Mouse (Mus musculus) hindbrain, embryonic 10.5 days (tissue): Measurements from ENCODE around the gene Cand2. TPM values are rescaled to one million over a fixed set of nuclear protein-coding genes. Genes with fewer than 3 reads are reported as not detected.

Source experiments
- DNase-seq: peaks from one replicate; pipeline ENCODE4 v3.0.0-alpha.2; 2017; ENCODE audit warnings: low spot score
- H3K27ac ChIP-seq: fragments of 300-500 bp; sonication (generic); 2 replicates; pipeline ENCODE4 v1.5.1; 2016; ENCODE audit warnings: mild to moderate bottlenecking, moderate library complexity
- H3K27me3 ChIP-seq: fragments of 300-500 bp; sonication (generic); 2 replicates; pipeline ENCODE4 v1.6.1; 2016; ENCODE audit warnings: mild to moderate bottlenecking; ENCODE audit not compliant: poor library complexity, insufficient read depth, severe bottlenecking
- H3K36me3 ChIP-seq: fragments of 300-500 bp; sonication (generic); 2 replicates; pipeline ENCODE4 v1.6.1; 2016; ENCODE audit warnings: mild to moderate bottlenecking, moderate library complexity
- H3K4me1 ChIP-seq: fragments of 300-500 bp; sonication (generic); replicated peaks from 2 replicates; pipeline ENCODE4 v1.6.1; 2016; ENCODE audit warnings: mild to moderate bottlenecking
- H3K4me3 ChIP-seq: fragments of 300-500 bp; sonication (generic); 2 replicates; pipeline ENCODE4 v1.5.1; 2016; ENCODE audit warnings: mild to moderate bottlenecking, moderate library complexity
- H3K9me3 ChIP-seq: fragments of 300-500 bp; sonication (generic); 2 replicates; pipeline ENCODE4 v1.6.1; 2016; ENCODE audit warnings: mild to moderate bottlenecking, moderate library complexity
- WGBS: fragments of 180-500 bp; shearing (Covaris S2); methylation state at CpG from one replicate; pipeline ENCODE4 v1.1.7; 2016; 5-methylcytosine and 5-hydroxymethylcytosine counted together
- polyA plus RNA-seq: library from polyadenylated mRNA; unstranded; fragments of >200 nt; fragmentation: Nextera tagmentation; extraction: Ambion mirVana; gene quantifications from 2 replicates; pipeline ENCODE4 v1.2.1, GENCODE M21; 2016

Cand2 gene
- polyA plus RNA-seq: 51.1 and 53.9 TPM in 2 replicates

DNA sequence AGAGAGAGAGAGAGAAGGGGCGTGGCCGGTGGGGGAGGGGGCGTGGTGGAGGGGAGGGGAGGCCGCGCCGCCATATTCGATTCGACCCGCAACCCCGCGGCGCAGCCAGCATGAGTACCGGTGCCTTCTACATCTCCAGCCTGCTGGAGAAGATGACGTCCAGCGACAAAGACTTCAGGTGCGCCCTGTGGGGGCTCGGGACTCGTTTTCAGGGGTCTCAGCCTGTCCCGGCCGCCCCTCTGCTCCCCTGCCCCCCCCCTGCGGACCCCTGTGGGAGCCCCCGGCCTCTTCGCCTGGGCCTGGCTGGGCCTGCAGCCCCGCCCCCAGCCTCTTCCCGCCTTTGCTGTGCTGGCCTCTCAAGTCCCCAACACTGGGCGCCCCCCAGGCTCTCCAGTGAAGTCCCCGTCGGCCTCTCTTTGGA is at the start of gene Cand2:
TSS of gene Cand2 (plus strand) at position 38 of the 421 bp plus-strand sequence.
- WGBS: under 1% methylated on average over 26 of the region's 28 CpGs
- H3K27me3 ChIP-seq: no peaks in the 10 kb centered on the region

DNA sequence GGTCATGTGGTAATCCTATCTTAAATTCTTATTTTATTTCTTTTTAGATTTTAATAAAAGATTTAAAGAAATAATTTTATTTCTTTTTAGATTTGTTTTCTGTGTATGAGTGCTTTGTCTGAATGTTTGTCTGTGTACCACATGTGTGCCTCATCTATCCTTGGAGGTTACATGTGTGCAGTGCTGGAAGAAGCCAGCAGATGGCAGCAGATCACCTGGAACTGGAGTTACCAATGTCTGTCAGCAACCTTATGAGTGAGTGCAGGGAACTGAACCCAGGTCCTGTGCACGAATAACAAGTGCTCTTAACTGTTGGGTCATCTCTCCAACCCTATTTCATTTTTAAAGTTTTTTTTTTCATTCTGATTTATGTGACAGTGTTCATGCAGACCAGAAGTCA is 47.2 kb upstream of the Cand2 start:
- Histone ChIP-seq H3K27me3 (no peaks in the 10 kb centered on the region), H3K9me3 (no peaks in the 10 kb centered on the region), H3K4me1 (peaks cover 8% of the 10 kb centered on the region), H3K4me3 (no peak overlapping the region), H3K27ac (no peak overlapping the region), H3K36me3 (no peaks in the 10 kb centered on the region)
- peak; percentile 56 for DNase-seq
- 83% methylated on average over 1 of the region's 1 CpGs for WGBS

More for the DNA sequence above, at the start of gene Cand2:
- Histone ChIP-seq H3K4me3 (peak within 1 kb of the TSS; percentile 91), H3K36me3 (peaks cover 19% of the 10 kb centered on the region), H3K4me1 (peaks cover 32% of the 10 kb centered on the region), H3K27ac (peak within 1 kb of the TSS; percentile 98), H3K9me3 (no peaks in the 10 kb centered on the region)
- DNase-seq: peak; percentile 82

DNA sequence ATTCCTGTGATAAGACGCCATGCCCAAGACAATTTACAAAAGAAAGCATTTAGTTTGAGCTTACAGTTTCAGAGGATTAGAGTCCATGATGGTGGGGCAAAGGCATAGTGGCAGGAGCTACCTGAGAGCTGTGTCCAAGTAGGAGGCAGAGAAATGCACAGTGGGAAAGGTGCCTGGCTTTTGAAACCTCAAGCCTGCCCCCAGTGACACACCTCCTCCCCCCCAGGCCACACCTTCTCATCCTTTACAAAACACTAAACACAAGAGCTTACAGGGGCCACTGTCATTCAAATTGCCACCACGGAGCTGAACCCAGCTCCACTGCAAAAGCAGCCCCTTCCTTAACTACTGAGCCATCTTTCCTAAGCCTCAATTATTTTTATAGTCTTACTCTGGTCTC is 46.8 kb upstream of the Cand2 start:
- H3K36me3 ChIP-seq: no peaks in the 10 kb centered on the region
- H3K4me1 ChIP-seq: peaks cover 8% of the 10 kb centered on the region
- 53% methylated on average over 2 of the region's 2 CpGs for WGBS
- H3K9me3 ChIP-seq: no peaks in the 10 kb centered on the region
- DNase-seq: no peak
- no peak overlapping the region for H3K4me3 ChIP-seq
- H3K27ac ChIP-seq: no peak overlapping the region
- no peaks in the 10 kb centered on the region for H3K27me3 ChIP-seq

DNA sequence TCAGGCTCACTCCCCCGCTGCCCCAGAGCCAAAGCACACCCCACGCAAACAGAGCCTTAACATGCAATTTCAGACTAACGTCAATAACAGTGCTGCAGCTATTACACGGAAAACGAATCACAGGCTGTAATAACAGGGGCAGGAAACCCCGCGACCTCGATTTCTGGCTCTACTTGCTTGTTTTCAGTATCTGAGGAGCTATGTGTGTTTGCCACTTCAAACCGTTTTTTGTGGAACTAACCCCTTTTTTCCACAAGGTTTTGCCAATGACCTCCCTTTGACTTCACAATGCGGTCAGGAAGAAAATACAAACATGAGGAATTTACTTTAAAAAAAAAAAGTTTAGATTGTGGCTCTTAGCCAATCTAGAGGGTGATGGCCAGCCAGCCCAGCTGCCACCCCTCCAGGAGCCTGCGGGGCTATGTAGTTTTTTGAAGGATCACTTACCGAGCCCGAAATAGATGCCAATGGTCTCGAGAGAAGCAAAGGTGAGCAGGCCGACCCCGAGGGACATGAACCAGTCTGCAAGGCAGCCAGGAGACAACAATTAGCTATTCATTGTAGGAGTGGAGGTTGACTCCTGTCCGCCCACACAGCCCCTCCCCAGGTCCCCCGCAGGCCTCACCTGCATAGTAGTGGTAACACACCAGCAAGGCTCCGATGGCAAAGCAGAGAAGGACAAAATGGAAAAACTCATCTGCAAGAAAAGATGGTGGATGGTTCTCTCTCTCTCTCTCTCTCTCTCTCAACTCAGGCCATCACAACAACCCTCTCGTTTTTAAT is 43.6 kb upstream of the Cand2 start:
- Histone ChIP-seq H3K4me3 (no peak overlapping the region), H3K27ac (no peak overlapping the region), H3K4me1 (peaks cover 4% of the 10 kb centered on the region; the same call in 1 of the 2 replicates), H3K36me3 (no peaks in the 10 kb centered on the region), H3K9me3 (0 out of 2 replicates have a peak, but pooled peaks cover 6% of the 10 kb centered on the region), H3K27me3 (no peaks in the 10 kb centered on the region)
- 73% methylated on average over 20 of the region's 20 CpGs for WGBS
- DNase-seq: no peak

DNA sequence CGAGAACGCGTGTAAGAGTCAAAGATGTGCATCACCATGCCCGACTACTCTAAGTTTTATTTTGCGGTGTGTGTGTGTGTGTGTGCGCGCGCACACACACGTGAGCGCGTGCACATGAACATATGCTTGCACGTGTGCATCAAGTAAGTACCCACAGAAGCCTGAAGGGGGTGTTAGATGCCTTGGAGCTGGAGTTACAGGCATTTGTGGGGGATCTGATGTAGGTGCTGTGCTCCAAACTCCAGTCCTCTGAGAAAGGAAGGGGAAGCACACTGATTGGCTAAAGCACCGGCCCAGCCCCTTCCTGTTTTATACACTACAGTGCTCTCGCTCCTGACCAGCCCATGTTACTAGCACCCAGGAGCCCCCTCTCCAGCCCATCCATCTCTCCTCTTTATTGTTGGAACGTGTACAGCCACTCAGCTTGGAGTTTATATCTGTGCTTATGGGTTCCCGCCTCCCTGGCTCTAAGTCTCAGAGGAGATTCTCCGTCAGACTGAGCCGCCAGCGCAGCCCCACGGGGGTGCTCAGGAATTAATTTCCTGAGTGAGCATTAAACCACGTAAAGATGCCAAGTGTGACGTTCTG is 41.9 kb upstream of the Cand2 start:
- H3K9me3 ChIP-seq: 0 out of 2 replicates have a peak, but pooled peaks cover 6% of the 10 kb centered on the region
- no peak overlapping the region for H3K27ac ChIP-seq
- no peaks in the 10 kb centered on the region for H3K27me3 ChIP-seq
- DNase-seq: no peak
- peaks cover 4% of the 10 kb centered on the region; the same call in 1 of the 2 replicates for H3K4me1 ChIP-seq
- no peak overlapping the region for H3K4me3 ChIP-seq
- H3K36me3 ChIP-seq: no peaks in the 10 kb centered on the region
- 85% methylated on average over 22 of the region's 22 CpGs for WGBS

DNA sequence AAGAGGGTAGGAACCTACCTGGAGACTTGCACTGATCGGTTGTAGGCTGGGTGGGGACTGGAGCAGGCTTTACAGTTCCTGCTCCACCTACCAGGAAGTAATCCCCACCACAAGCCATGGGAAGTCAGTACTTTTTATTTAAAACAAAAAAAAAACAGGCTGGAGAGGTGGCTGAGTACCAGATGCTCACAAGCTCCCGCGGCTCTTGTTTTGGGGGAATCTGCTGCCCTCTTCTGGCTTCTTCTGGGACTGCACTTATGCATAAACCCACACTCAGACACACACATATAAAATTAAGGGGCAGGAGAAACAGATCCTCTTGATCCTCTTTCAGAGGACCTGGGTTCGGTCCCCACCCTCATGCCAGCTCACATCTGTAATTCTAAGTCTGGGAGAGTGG is 39.4 kb upstream of the Cand2 start:
- DNase-seq: peak; percentile 36
- 0 out of 2 replicates have a peak, but pooled peaks cover 6% of the 10 kb centered on the region for H3K9me3 ChIP-seq
- no peak overlapping the region for H3K27ac ChIP-seq
- H3K4me3 ChIP-seq: no peak overlapping the region
- 74% methylated on average over 4 of the region's 4 CpGs for WGBS
- H3K4me1 ChIP-seq: peaks cover 4% of the 10 kb centered on the region; the same call in 1 of the 2 replicates
- no peaks in the 10 kb centered on the region for H3K36me3 ChIP-seq
- H3K27me3 ChIP-seq: no peaks in the 10 kb centered on the region

DNA sequence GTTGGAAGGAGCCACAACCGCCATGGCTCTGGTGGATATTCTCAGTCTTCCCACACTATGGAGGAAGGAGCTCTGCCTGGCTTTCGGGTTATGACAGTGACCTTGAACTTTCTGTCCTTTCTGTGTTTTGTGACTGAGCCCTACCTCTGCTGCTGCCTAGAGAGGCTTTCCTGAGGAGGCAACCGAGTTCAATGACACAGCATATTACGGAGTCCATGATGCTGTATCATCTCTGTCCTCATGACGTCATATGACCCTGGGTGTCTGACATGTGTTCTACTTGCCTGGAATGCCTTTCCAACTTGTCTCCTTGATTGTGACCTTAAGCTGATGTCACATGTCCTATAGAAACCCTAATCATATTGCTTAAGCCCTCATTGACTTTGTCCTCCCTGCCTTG is 35.3 kb upstream of the Cand2 start:
- Histone ChIP-seq H3K4me3 (no peak overlapping the region), H3K27ac (no peak overlapping the region), H3K27me3 (no peaks in the 10 kb centered on the region), H3K36me3 (no peaks in the 10 kb centered on the region), H3K9me3 (0 out of 2 replicates have a peak, but pooled peaks cover 6% of the 10 kb centered on the region), H3K4me1 (0 out of 2 replicates have a peak, but pooled peaks cover 4% of the 10 kb centered on the region)
- DNase-seq: no peak
- 90% methylated on average over 5 of the region's 5 CpGs for WGBS

DNA sequence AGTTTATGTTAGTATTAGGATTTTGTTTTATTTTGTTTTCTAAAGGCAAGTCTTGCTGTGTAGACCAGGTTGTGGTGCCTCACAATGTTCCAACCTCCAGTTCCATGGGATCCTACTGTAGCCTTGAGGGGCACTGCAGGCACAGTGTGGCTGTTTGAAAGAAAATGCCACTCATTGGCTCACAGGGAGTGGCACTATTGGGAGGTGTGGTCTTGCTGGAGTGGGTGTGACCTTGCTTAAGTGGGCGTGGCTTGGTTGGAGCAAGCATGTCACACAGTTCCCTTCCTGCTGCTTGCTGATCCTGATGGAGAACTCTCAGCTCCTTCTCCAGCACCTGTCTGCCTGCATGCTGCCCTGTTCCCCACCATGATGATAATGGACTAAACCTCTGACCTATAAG is 30.8 kb upstream of the Cand2 start:
- H3K27ac ChIP-seq: no peak overlapping the region
- no peaks in the 10 kb centered on the region for H3K36me3 ChIP-seq
- H3K9me3 ChIP-seq: no peaks in the 10 kb centered on the region
- H3K27me3 ChIP-seq: no peaks in the 10 kb centered on the region
- peaks cover 18% of the 10 kb centered on the region for H3K4me1 ChIP-seq
- DNase-seq: no peak
- no peak overlapping the region for H3K4me3 ChIP-seq
- 12% methylated on average over 1 of the region's 1 CpGs for WGBS

DNA sequence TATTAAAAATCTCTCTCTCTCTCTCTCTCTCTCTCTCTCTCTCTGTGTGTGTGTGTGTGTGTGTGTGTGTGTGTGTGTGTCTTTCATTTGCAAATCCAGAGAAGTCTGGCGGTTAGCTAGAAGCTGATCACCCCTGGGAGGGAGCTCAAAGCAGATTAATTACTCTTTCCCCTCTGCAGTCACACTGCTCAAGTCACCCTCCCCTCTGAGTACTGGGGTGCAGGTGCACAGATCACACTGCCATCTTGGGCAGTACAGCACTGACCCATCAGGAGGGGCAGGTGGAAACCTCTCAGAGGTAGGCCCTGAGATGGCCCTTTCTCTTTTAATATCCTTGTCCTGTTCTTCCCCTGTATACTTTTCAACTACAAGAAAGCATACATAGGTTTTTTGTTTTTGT is 28.0 kb upstream of the Cand2 start:
- no peak for DNase-seq
- H3K9me3 ChIP-seq: no peaks in the 10 kb centered on the region
- H3K27me3 ChIP-seq: no peaks in the 10 kb centered on the region
- no peak overlapping the region for H3K27ac ChIP-seq
- 33% methylated on average over 1 of the region's 1 CpGs for WGBS
- H3K36me3 ChIP-seq: no peaks in the 10 kb centered on the region
- no peak overlapping the region for H3K4me3 ChIP-seq
- peaks cover 18% of the 10 kb centered on the region for H3K4me1 ChIP-seq

DNA sequence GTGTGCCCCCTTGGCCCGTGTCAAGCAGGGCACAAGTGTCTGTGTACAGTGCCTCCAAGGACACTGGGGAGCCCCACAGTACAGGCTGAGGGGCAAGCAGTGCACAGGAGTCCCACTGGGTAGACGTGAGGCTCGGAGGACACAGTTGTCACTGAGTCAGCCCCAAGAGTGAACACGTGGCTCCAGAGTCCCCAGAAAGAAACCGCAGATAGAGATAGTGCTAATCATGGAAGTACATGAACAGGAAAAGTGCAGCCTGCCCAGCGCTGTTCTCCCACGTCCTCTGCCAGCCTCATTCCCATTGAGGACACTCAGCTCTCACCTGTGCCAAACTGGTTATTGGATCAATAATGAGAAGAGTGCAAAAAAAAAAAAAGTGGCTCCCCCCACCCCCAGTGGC is 18.8 kb upstream of the Cand2 start:
- DNase-seq: no peak
- Histone ChIP-seq H3K9me3 (no peaks in the 10 kb centered on the region), H3K4me3 (no peak overlapping the region), H3K36me3 (no peaks in the 10 kb centered on the region), H3K27me3 (no peaks in the 10 kb centered on the region), H3K4me1 (peaks cover 19% of the 10 kb centered on the region; the same call in 1 of the 2 replicates), H3K27ac (no peak overlapping the region)
- 87% methylated on average over 7 of the region's 7 CpGs for WGBS

DNA sequence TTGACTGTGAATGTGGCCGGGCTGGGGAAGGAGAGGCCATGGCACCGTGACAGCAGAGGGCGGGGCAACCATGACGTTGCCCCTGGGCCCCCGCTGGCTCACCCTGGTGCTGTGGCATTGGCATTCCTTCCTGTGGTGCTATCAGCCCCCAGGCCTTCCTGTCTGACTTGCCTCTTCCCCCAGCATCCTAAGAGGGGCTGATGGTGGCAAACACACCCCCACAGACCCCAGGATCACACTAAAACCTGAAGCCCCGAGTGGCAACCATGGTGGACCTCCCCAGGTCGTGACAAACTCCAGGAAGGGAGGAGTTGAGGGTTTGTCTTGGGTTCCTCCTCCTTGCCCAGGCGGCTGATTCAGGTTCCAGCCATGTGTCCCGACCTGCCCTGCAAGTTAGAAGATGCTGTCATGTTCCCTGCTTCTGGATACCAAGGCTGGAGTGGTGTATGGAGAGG is 15.3 kb upstream of the Cand2 start:
- H3K27me3 ChIP-seq: no peaks in the 10 kb centered on the region
- no peaks in the 10 kb centered on the region for H3K9me3 ChIP-seq
- H3K27ac ChIP-seq: peak overlapping the region; percentile 60
- no peak overlapping the region for H3K4me3 ChIP-seq
- no peaks in the 10 kb centered on the region for H3K36me3 ChIP-seq
- H3K4me1 ChIP-seq: peaks cover 54% of the 10 kb centered on the region
- no peak for DNase-seq
- 69% methylated on average over 9 of the region's 9 CpGs for WGBS

DNA sequence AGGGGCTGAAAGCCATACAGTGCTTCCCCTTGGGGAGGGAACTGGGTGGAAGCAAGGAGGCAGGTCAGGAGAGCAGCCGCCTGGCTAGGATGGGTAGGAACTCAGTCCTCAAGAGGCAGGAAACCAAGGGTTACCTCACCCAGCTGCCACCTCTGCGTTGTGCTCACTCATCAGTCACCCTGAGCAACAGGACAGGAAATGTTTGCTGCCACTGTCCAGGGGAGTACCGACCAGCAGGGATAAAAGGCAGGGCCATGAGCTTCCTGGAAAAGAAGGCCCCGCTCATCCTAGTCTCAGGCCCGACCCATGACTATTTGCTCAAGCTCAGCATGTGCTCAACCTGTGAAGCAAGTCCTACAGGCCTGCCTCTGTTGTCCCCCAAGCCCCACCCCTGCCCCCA is 14.9 kb upstream of the Cand2 start:
- H3K36me3 ChIP-seq: no peaks in the 10 kb centered on the region
- H3K9me3 ChIP-seq: no peaks in the 10 kb centered on the region
- peaks cover 58% of the 10 kb centered on the region for H3K4me1 ChIP-seq
- peak overlapping the region; percentile 60 for H3K27ac ChIP-seq
- 69% methylated on average over 5 of the region's 5 CpGs for WGBS
- H3K27me3 ChIP-seq: no peaks in the 10 kb centered on the region
- no peak for DNase-seq
- H3K4me3 ChIP-seq: no peak overlapping the region

DNA sequence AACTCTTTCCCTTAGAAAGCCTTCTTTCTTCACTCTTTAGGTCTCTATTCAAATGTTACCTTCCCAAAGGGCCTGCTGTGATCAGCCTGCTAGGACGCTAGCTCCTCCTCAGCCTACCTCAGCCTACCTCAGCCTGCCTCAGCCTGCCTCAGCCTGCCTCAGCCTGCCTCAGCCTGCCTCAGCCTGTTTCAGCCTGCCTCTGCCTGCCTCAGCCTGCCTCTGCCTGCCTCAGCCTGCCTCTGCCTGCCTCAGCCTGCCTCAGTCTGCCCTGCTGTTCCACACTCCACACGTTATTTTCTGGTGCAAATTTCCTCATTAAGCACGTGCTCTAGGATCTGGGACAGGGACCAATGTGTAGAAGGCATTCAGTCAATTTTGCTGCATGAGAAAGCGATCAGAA is 14.2 kb upstream of the Cand2 start:
- Histone ChIP-seq H3K4me3 (no peak overlapping the region), H3K4me1 (peaks cover 63% of the 10 kb centered on the region), H3K27me3 (no peaks in the 10 kb centered on the region), H3K27ac (no peak overlapping the region), H3K36me3 (no peaks in the 10 kb centered on the region), H3K9me3 (no peaks in the 10 kb centered on the region)
- 95% methylated on average over 4 of the region's 4 CpGs for WGBS
- no peak for DNase-seq
